Mouse (Mus musculus) c-Kit-positive CD71-positive TER-119-positive erythroid progenitor cells, embryonic 14.5 days (primary cell): ENCODE measurements around the gene Gramd4.

ENCODE experiments used
- DNase-seq: peaks from one replicate; pipeline ENCODE4 v3.0.0-alpha.2; 2013; ENCODE audit warnings: low spot score

Gene Gramd4

GRCm38 (mm10) chr15:86057413-86057812 is at the start of gene Gramd4:
Gene Gramd4, plus strand, starts transcription at chr15:86057695.
- DNase-seq, result no peak

- no peak for DNase-seq
Observed at GRCm38 (mm10) chr15:86013130-86013529, 44.4 kb upstream of the Gramd4 start.

- no peak for DNase-seq
Observed at GRCm38 (mm10) chr15:86013656-86014055, 43.8 kb upstream of the Gramd4 start.

GRCm38 (mm10) chr15:86015026-86015425 is 42.5 kb upstream of the Gramd4 start:
- no peak for DNase-seq

- no peak for DNase-seq
Observed at GRCm38 (mm10) chr15:86015860-86016541, 41.5 kb upstream of the Gramd4 start.

GRCm38 (mm10) chr15:86017336-86017735 is 40.2 kb upstream of the Gramd4 start:
- no peak for DNase-seq

- no peak for DNase-seq
Observed at GRCm38 (mm10) chr15:86018753-86019512, 38.6 kb upstream of the Gramd4 start.

GRCm38 (mm10) chr15:86020008-86020407 is 37.5 kb upstream of the Gramd4 start:
- DNase-seq, result no peak

GRCm38 (mm10) chr15:86021301-86021700 is 36.2 kb upstream of the Gramd4 start:
- no peak for DNase-seq

- DNase-seq, result no peak
Observed at GRCm38 (mm10) chr15:86021971-86022370, 35.5 kb upstream of the Gramd4 start.

- no peak for DNase-seq
Observed at GRCm38 (mm10) chr15:86027871-86028270, 29.6 kb upstream of the Gramd4 start.

GRCm38 (mm10) chr15:86029981-86030380 is 27.5 kb upstream of the Gramd4 start:
- DNase-seq, result no peak

GRCm38 (mm10) chr15:86032811-86033190 is 24.7 kb upstream of the Gramd4 start:
- no peak for DNase-seq

GRCm38 (mm10) chr15:86033191-86033841 is 24.2 kb upstream of the Gramd4 start, which contains the start of gene Celsr1:
Gene Celsr1, minus strand, starts transcription at chr15:86033777.
- no peak for DNase-seq

- DNase-seq, result no peak
Observed at GRCm38 (mm10) chr15:86034021-86034523, 23.4 kb upstream of the Gramd4 start.

GRCm38 (mm10) chr15:86034781-86035360 is 22.6 kb upstream of the Gramd4 start:
- no peak for DNase-seq

- DNase-seq, result no peak
Observed at GRCm38 (mm10) chr15:86035913-86036312, 21.6 kb upstream of the Gramd4 start.

GRCm38 (mm10) chr15:86038802-86039201 is 18.7 kb upstream of the Gramd4 start:
- DNase-seq, result peak; percentile 64

GRCm38 (mm10) chr15:86041421-86041820 is 16.1 kb upstream of the Gramd4 start:
- no peak for DNase-seq

- DNase-seq, result no peak
Observed at GRCm38 (mm10) chr15:86042364-86042763, 15.1 kb upstream of the Gramd4 start.

- DNase-seq, result no peak
Observed at GRCm38 (mm10) chr15:86049510-86049909, 8.0 kb upstream of the Gramd4 start.

GRCm38 (mm10) chr15:86050170-86050743 is 7.2 kb upstream of the Gramd4 start:
- no peak for DNase-seq
